Mouse (Mus musculus): ENCODE results near the gene Efcc1.

GRCm38 (mm10) chr6:87788266-87788895 is 57.7 kb downstream of the Efcc1 start:
- TF ChIP-seq HCFC1 (IDR thresholded peaks at IDR 0.05; ENCODE audit: borderline replicate concordance, insufficient read depth, low read length) (no peak), ZNF384 (IDR thresholded peaks at IDR 0.05; ENCODE audit: low read depth, low read length) (no peak), ZC3H11A (IDR thresholded peaks at IDR 0.05; ENCODE audit: borderline replicate concordance, low read depth, low read length) (no peak), CHD2 (IDR thresholded peaks at IDR 0.05; ENCODE audit: low read depth, low read length) (no peak), MAFK (IDR thresholded peaks at IDR 0.05; ENCODE audit: insufficient read depth, low read depth, low read length) (no peak)
